Comparison of ENCODE assay signal across 9 mouse cellular contexts in genomic region chr11:76587333-76587732, GRCm38 (mm10). TPM values are rescaled to one million over a fixed set of nuclear protein-coding genes. Genes with fewer than 3 reads are reported as not detected.
DNase-seq lines count a peak whose midpoint lies in the region; ATAC-seq and TF ChIP-seq lines count a peak whose summit lies in the region.
"Had no signal": no experiment of that assay in that cellular context is flagged by ENCODE, and none has a peak within 500 bp of the region (broad histone marks: within the 10 kb centered on the region; RNA-seq: fewer than 3 reads in every experiment).

No protein-coding gene starts in this region.

- H3K4me1 ChIP-seq in hindbrain, postnatal 0 days (ENCODE audit: insufficient read depth, low read length) = no peaks in the 10 kb centered on the region
- H3K4me1 ChIP-seq in hindbrain, embryonic 14.5 days (replicated peaks; ENCODE audit: control insufficient read depth, insufficient read depth, low read length) = no peaks in the 10 kb centered on the region
- no peaks in the 10 kb centered on the region for H3K4me1 ChIP-seq in forebrain, embryonic 11.5 days (replicated peaks; ENCODE audit: control insufficient read depth, insufficient read depth, low read length)
- H3K4me1 ChIP-seq in midbrain, embryonic 10.5 days = peaks cover 11% of the 10 kb centered on the region; the same call in 1 of the 2 replicates

- no peak overlapping the region; the same call in 1 of the 2 replicates for H3K27ac ChIP-seq in hindbrain, postnatal 0 days
- no peak overlapping the region for H3K27ac ChIP-seq in hindbrain, embryonic 14.5 days
- H3K27ac ChIP-seq in forebrain, embryonic 11.5 days (ENCODE audit: low read depth, low read length) = no peak overlapping the region
- H3K27ac ChIP-seq in midbrain, embryonic 10.5 days (replicated peaks) = no peak overlapping the region
- H3K27ac ChIP-seq: lung, embryonic 15.5 days had no signal

- 81% methylated on average over 1 of the region's 1 CpGs for WGBS in hindbrain, postnatal 0 days
- 94% methylated on average over 1 of the region's 1 CpGs for WGBS in hindbrain, embryonic 14.5 days
- WGBS in forebrain, embryonic 11.5 days = 80% methylated on average over 1 of the region's 1 CpGs
- 92% methylated on average over 1 of the region's 1 CpGs for WGBS in midbrain, embryonic 10.5 days

- no peak for DNase-seq in hindbrain, postnatal 0 days (ENCODE audit: low spot score)
- no peak for DNase-seq in hindbrain, embryonic 14.5 days (ENCODE audit: low spot score)
- peak; percentile 53 for DNase-seq in A20 (ENCODE audit: low read depth, low spot score)
- DNase-seq in lung, postnatal 10 days = peak; percentile 12
- DNase-seq in urinary bladder, postnatal 10 days (ENCODE audit: low spot score) = no peak
- no peak for DNase-seq in forebrain, embryonic 11.5 days (ENCODE audit: low spot score)
- no peak for DNase-seq in midbrain, embryonic 10.5 days (ENCODE audit: low spot score)

- H3K9ac ChIP-seq in hindbrain, postnatal 0 days (replicated peaks; ENCODE audit: low read length) = no peak overlapping the region
- no peak overlapping the region for H3K9ac ChIP-seq in hindbrain, embryonic 14.5 days
- no peak overlapping the region for H3K9ac ChIP-seq in forebrain, embryonic 11.5 days (ENCODE audit: low read length)
- H3K9ac ChIP-seq: lung, embryonic 15.5 days had no signal

- TF ChIP-seq CTCF in hindbrain, postnatal 0 days (IDR thresholded peaks at IDR 0.05; ENCODE audit: low read depth) = 0 out of 2 replicates have a peak, but pooled peaks have one; percentile 4

- H3K4me2 ChIP-seq in hindbrain, postnatal 0 days (ENCODE audit: low read depth, low read length) = no peak overlapping the region
- no peak overlapping the region for H3K4me2 ChIP-seq in hindbrain, embryonic 14.5 days (replicated peaks)
- H3K4me2 ChIP-seq in forebrain, embryonic 11.5 days (ENCODE audit: low read depth, low read length, severe bottlenecking) = no peak overlapping the region
- H3K4me2 ChIP-seq: lung, embryonic 15.5 days had no signal

- no peak for ATAC-seq in hindbrain, postnatal 0 days
- no peak for ATAC-seq in hindbrain, embryonic 14.5 days (ENCODE audit: low FRiP score)
- ATAC-seq in common myeloid progenitor, adult 5-6 weeks (replicated peaks; ENCODE audit: low read depth, poor library complexity, severe bottlenecking) = peak; percentile 75
- no peak for ATAC-seq in forebrain, embryonic 11.5 days (replicated peaks; ENCODE audit: low FRiP score)

- H3K36me3 ChIP-seq in hindbrain, postnatal 0 days (ENCODE audit: insufficient read depth, low read length) = no peaks in the 10 kb centered on the region
- no peaks in the 10 kb centered on the region for H3K36me3 ChIP-seq in hindbrain, embryonic 14.5 days (replicated peaks; ENCODE audit: control insufficient read depth, insufficient read depth)
- no peaks in the 10 kb centered on the region for H3K36me3 ChIP-seq in forebrain, embryonic 11.5 days (ENCODE audit: control insufficient read depth, insufficient read depth, low read length)
- no peaks in the 10 kb centered on the region for H3K36me3 ChIP-seq in midbrain, embryonic 10.5 days
- H3K36me3 ChIP-seq: lung, embryonic 15.5 days had no signal

- no peaks in the 10 kb centered on the region for H3K27me3 ChIP-seq in hindbrain, postnatal 0 days (ENCODE audit: insufficient read depth, low read length)
- no peaks in the 10 kb centered on the region for H3K27me3 ChIP-seq in hindbrain, embryonic 14.5 days (ENCODE audit: control insufficient read depth, insufficient read depth, low read length)
- no peaks in the 10 kb centered on the region for H3K27me3 ChIP-seq in forebrain, embryonic 11.5 days (ENCODE audit: control insufficient read depth, insufficient read depth, low read length)
- no peaks in the 10 kb centered on the region for H3K27me3 ChIP-seq in midbrain, embryonic 10.5 days (ENCODE audit: low read depth, poor library complexity, severe bottlenecking)
- H3K27me3 ChIP-seq: lung, embryonic 15.5 days had no signal

- H3K9me3 ChIP-seq in hindbrain, postnatal 0 days (ENCODE audit: low read length) = no peaks in the 10 kb centered on the region
- H3K9me3 ChIP-seq in hindbrain, embryonic 14.5 days (ENCODE audit: control insufficient read depth, low read length) = no peaks in the 10 kb centered on the region
- no peaks in the 10 kb centered on the region for H3K9me3 ChIP-seq in forebrain, embryonic 11.5 days (ENCODE audit: control insufficient read depth, low read length)
- H3K9me3 ChIP-seq in midbrain, embryonic 10.5 days (replicated peaks) = no peaks in the 10 kb centered on the region
- H3K9me3 ChIP-seq: lung, embryonic 15.5 days had no signal

- no peak overlapping the region for H3K4me3 ChIP-seq in hindbrain, postnatal 0 days (ENCODE audit: low read length)
- no peak overlapping the region for H3K4me3 ChIP-seq in hindbrain, embryonic 14.5 days (replicated peaks; ENCODE audit: low read length)
- H3K4me3 ChIP-seq in forebrain, embryonic 11.5 days (ENCODE audit: low read depth, low read length) = no peak overlapping the region
- no peak overlapping the region for H3K4me3 ChIP-seq in midbrain, embryonic 10.5 days
- H3K4me3 ChIP-seq: lung, embryonic 15.5 days had no signal

RNA-seq across cellular contexts. Expression of gene Abr, which starts 34.8 kb away (rescaled TPM):
- 210 and 211 TPM in 2 replicates for total RNA-seq in hindbrain, postnatal 0 days (2014; rRNA removed)
- 77.0 and 87.5 TPM in 2 replicates for polyA plus RNA-seq in hindbrain, postnatal 0 days (2015; fragmentation: Nextera tagmentation; extraction: Ambion mirVana)
- 115 and 123 TPM in 2 replicates for polyA plus RNA-seq in hindbrain, embryonic 14.5 days (2014; fragmentation: Nextera tagmentation; extraction: Ambion mirVana)
- total RNA-seq in common myeloid progenitor, adult 5-6 weeks (2017) = 32.9 and 42.4 TPM in 2 replicates
- 46.4 and 50.5 TPM in 2 replicates for polyA plus RNA-seq in forebrain, embryonic 11.5 days (2014; fragmentation: Nextera tagmentation; extraction: Ambion mirVana)
- polyA plus RNA-seq in midbrain, embryonic 10.5 days (2016; fragmentation: Nextera tagmentation; extraction: Ambion mirVana) = 26.9 and 37.6 TPM in 2 replicates

Comparison
In these comparisons a context has a peak if more than half of its experiments do, and no peak if none do; other contexts are left out.
1. DNase-seq: peak in A20 (single experiment) and lung, postnatal 10 days (single experiment); none in hindbrain, postnatal 0 days (single experiment), hindbrain, embryonic 14.5 days (single experiment), urinary bladder, postnatal 10 days (single experiment), forebrain, embryonic 11.5 days (single experiment) and midbrain, embryonic 10.5 days (single experiment).